Mouse (Mus musculus): ENCODE data around the gene Kcnj10. TPM values are rescaled to one million over a fixed set of nuclear protein-coding genes. Genes with fewer than 3 reads are reported as not detected.

Kcnj10 gene
- total RNA-seq, 2 experiments from 2014 or later = 0.10 to 0.14 TPM

GRCm38 (mm10) chr1:172355336-172355735, 14.3 kb downstream of the Kcnj10 start:
- intact Hi-C loops (cut with DNase I) = no loop called here
- no peak for DNase-seq (ENCODE audit: low spot score)

DNA sequence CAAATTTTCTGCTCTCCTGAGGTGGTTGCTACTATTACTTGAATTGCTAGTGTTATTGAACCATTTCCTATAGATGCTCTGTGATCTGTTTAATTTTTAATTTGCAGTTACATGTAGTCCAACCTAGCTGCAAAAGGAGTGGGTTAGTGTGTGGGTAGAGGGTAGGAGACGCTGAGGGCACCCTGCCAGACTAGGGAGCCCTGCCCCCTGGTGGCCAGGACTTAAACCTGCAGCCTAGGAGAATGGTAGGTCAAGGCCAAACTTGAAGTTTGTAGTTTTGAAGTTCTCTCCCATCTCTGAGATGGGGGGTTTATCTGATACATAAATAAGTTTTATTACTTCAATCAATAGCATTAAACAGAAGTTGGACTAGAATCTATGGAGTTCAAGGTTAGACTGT, 16.5 kb downstream of the Kcnj10 start:
- DNase-seq (ENCODE audit: low spot score) = no peak

DNA sequence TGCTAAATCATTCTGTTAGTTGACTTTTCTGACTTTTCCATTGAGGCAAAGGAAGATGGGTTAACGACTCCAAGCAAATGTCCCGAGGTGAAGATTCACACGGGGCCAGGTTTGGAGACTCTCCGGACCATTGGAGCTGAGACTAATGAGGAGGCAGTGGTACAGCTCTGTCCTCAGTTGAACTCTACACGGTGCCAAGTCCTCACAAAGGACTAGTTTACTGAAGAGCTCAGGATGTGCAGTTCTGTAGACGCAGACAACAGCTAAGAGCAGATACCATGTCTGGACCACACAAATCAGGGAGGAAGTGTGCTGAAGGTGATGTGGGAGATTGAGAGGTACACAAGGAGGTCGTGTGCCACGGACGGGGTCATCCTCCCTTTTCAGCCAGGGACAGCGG, 17.3 kb downstream of the Kcnj10 start:
- intact Hi-C loops (cut with DNase I) = no loop called here
- DNase-seq (ENCODE audit: low spot score) = no peak

More for the DNA sequence above, 16.5 kb downstream of the Kcnj10 start:
- intact Hi-C loops (cut with DNase I) = loop anchor here (2.0 kb wide), 1 partner anchor 311 kb away; no protein-coding TSS in a partner anchor

DNA sequence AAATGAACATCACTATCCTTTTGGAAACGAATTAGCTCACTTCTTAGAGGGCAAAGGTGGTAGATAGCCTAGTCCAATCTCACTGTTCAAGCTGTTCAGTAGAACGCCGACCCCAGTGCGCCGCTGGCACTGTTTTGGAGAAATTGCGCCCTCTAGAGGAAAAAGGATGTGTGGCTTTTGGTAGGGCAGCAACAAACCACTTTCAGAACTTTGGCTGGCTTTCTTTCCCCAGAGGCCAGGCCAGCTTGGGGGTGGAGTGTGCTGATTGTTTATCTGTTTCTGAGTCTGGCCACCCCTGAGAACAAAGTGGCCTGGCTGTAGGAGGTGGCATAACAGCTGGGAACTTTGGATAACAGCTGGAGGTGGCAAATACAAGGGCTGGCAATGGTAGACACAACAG, 23.7 kb downstream of the Kcnj10 start:
- DNase-seq (ENCODE audit: low spot score) = no peak
- intact Hi-C loops (cut with DNase I) = no loop called here

GRCm38 (mm10) chr1:172368768-172369418, 27.9 kb downstream of the Kcnj10 start:
- intact Hi-C loops (cut with DNase I) = no loop called here

DNA sequence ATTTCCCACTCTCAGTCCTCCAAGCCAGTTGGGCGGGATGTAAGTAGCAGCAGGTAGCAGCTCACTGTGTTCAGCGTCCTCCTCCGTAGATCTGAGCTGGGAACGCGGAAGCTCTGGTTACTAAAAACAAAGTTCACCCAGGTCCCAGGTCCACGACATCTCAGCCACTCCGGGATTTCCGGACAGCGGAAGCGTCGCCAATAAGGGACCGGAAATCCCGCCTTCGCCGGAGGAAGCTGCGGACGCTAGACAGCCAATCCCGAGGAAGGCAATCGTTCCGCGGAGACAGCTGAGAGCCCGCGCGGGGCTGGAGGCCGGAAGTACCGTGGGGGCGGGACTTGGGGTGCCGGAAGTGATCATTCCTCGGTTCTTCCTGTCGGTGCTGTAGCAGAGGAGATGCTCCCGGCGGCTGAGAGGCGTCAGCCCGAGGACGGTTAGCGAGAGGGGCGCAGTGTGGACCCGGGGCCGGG, 35.2 kb downstream of the Kcnj10 start, which contains the start of gene Pigm:
Gene Pigm, plus strand, starts transcription at position 349 of the 470 bp plus-strand sequence.
- intact Hi-C loops (cut with DNase I) = loop anchor here (1.0 kb wide), 1 partner anchor 294 kb away; the partner anchor contains the start of genes Copa and Ncstn
- DNase-seq (ENCODE audit: low spot score) = peak; percentile 96

More at GRCm38 (mm10) chr1:172368768-172369418, 27.9 kb downstream of the Kcnj10 start:
- DNase-seq (ENCODE audit: low spot score) = no peak

DNA sequence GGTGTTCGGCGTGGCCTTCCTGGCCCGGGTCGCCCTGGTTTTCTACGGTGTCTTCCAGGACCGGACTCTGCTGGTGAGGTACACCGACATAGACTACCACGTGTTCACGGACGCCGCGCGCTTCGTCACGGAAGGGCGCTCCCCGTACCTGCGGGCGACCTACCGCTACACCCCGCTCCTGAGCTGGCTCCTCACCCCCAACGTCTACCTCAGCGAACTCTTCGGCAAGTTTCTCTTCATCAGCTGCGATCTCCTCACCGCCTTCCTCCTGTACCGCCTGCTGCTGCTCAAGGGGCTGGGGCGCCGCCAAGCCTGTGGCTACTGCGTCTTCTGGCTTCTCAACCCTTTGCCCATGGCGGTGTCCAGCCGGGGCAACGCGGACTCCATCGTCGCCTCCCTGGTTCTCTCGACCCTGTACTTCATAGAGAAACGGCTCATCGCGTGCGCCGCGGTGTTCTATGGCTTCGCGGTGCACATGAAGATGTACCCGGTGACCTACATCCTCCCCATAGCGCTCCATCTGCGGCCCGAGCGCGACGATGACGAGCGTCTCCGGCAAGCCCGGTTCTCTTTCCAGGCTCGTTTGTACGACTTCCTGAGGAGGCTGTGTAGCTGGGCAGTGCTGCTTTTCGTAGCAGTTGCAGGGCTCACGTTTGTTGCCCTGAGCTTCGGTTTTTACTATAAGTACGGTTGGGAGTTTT, 35.9 kb downstream of the Kcnj10 start:
- no peak for DNase-seq (ENCODE audit: low spot score)
- intact Hi-C loops (cut with DNase I) = loop anchor here (1.0 kb wide), 1 partner anchor 295 kb away; the partner anchor contains the start of genes Copa and Ncstn

- intact Hi-C loops (cut with DNase I) = no loop called here
- DNase-seq (ENCODE audit: low spot score) = no peak
Measured at GRCm38 (mm10) chr1:172380066-172380465, 39.1 kb downstream of the Kcnj10 start.

GRCm38 (mm10) chr1:172382090-172382489, 41.1 kb downstream of the Kcnj10 start:
- intact Hi-C loops (cut with DNase I) = no loop called here
- DNase-seq (ENCODE audit: low spot score) = no peak

DNA sequence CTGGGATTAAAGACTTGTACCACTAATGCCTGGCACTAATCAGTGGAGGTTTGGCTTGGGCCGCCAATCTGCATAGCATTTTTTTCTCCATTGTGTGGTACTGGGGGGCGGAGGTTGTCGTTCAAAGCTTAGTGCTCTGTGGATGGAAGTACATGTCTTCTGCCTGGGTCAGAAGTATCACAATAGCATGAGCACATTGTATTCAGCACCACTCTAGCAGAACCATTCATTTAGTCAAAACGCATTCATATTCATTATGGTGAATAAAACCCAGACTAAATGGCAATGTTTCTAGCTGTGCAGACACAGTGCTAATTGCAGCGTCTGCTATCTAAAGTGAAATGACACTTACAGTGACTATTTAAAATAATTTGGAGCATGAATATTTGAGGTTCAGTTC, 46.2 kb downstream of the Kcnj10 start:
- no peak for DNase-seq (ENCODE audit: low spot score)
- intact Hi-C loops (cut with DNase I) = no loop called here

- DNase-seq (ENCODE audit: low spot score) = no peak
- intact Hi-C loops (cut with DNase I) = no loop called here
Measured at GRCm38 (mm10) chr1:172390769-172391168, 49.8 kb downstream of the Kcnj10 start.

DNA sequence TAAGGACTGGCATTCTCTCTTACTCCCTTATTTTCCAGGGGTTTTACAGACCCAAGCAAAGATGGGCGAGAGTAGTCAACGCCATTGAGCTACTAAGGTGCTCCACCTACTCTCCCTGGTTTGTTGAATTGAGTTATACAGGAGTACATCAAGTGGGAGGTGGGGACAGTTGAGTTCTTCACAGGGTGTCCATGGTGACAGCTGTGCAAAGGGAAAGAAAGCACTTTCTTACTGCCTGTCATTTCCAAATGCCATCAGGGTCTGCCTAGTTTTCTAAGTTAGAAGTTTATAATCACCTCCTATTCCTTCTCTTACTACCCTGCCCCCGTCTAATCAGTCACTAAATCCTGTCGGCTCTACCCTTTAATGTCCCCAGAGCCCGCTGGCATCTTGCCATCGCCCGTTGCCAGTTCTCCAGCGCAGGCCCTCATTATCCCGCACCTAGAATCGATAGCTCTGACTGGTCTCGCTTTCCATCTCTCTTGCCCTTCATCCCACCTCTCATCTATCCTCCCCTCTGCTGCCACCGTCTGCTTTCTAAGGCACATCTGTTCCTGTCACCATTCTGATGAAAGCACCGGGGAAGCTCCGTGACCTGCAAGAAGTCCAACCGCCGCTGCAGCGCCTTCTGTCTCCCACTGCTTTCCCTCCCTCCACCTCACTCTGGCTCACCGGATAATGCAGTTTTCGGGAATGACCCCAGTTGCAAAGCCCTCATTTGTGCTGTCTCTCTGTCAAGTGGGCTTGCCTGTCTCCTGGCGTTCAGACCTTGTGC, 51.0 kb downstream of the Kcnj10 start:
- intact Hi-C loops (cut with DNase I) = no loop called here
- DNase-seq (ENCODE audit: low spot score) = no peak

DNA sequence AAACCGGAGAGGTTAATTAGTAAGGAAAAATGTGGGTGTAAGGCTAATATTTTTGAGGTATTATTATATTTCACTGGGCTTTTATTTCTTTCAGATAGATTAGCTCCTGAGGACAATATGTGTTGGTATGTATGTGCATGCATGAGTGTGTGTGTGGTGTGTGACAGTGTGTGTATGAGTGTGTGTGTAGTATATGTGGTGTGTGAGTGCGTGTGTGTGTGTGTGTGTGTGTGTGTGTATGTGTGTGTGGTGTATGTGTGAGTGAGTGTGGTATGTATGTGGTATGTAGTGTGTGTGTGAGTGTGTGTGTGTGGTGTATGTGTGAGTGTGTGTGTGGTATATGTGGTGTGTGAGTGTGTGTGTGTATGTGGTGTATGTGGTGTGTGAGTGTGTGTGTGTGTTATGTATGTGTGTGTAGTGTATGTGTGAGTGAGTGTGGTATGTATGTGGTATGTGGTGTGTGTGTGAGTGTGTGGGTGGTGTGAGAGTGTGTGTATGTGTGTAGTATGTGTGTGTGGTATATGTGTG, 51.7 kb downstream of the Kcnj10 start:
- intact Hi-C loops (cut with DNase I) = no loop called here
- no peak for DNase-seq (ENCODE audit: low spot score)

DNA sequence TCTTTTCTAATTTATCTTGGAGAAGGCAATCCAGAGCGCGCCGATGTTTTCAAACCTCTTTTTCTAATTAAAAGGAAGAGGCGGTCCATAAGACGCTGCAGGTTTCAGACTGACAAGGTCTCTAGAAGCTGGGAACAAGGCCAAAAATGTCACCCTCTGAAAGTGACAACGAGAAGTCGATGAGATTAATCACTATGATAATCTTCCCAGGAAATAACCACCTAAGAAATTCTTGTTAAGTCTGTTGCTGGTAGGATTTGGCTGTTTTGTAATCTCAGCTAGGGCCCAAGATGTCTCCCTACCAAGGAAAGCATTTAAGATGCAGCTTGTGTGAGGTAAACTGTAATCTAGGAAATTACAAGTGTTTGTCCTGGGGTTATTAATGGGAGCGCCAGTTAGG, 52.7 kb downstream of the Kcnj10 start:
- intact Hi-C loops (cut with DNase I) = no loop called here
- no peak for DNase-seq (ENCODE audit: low spot score)

GRCm38 (mm10) chr1:172396996-172397752, 56.2 kb downstream of the Kcnj10 start:
- intact Hi-C loops (cut with DNase I) = no loop called here
- DNase-seq (ENCODE audit: low spot score) = no peak

- intact Hi-C loops (cut with DNase I) = no loop called here
Measured at GRCm38 (mm10) chr1:172406077-172406706, 65.2 kb downstream of the Kcnj10 start.

DNA sequence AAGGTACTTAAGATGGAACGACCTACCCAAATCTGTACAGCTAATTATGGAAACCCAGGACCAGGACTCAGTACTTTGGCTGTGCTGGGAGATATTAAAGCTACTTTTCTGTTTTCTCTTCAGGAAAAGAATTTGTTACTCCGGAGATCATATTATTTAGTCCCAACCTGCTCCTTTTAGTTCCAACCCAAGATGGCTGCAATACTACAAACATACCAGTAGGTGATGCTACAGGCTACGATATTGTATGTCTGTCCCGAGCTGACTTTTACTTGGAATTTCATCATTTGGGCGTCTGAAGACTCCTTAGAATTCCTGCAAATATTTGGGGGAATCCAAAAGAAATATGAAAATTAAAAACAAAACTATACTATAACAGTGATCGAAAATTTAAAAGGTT, 68.0 kb downstream of the Kcnj10 start:
- no peak for DNase-seq (ENCODE audit: low spot score)
- intact Hi-C loops (cut with DNase I) = loop anchor here (2.0 kb wide), 1 partner anchor 990 kb away; no protein-coding TSS in a partner anchor

More at GRCm38 (mm10) chr1:172406077-172406706, 65.2 kb downstream of the Kcnj10 start:
- DNase-seq (ENCODE audit: low spot score) = no peak

DNA sequence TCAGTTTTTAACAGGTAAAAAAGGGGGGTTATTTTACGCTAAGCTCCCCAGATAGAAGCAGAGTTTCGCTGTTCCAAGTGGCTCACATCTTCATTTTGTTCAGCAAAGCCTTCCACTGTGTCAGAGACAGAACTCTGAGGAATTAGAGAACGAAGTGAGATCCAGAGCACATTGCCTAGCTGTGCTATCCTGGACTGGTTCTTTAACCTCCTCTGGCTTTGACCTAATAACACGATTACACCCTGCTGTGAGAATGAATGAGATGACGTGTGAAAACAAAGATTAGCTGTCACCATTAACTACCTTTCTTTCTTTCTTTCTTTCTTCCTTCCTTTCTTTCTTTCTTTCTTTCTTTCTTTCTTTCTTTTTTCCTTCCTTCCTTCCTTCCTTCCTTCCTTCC, 68.4 kb downstream of the Kcnj10 start:
- no peak for DNase-seq (ENCODE audit: low spot score)
- intact Hi-C loops (cut with DNase I) = loop anchor here (2.0 kb wide), 1 partner anchor 989 kb away; no protein-coding TSS in a partner anchor

- DNase-seq (ENCODE audit: low spot score) = peak; percentile 23
- intact Hi-C loops (cut with DNase I) = loop anchor here (1.0 to 5.0 kb wide), 2 partner anchors 222 to 966 kb away; no protein-coding TSS in a partner anchor
Measured at GRCm38 (mm10) chr1:172410806-172411205, 69.8 kb downstream of the Kcnj10 start.
